Mouse (Mus musculus) cerebellum, adult 2 months (tissue): ENCODE measurements around the gene Nup133.

ENCODE experiments used
- CTCF ChIP-seq: fragments of 200-500 bp; IDR thresholded peaks from 2 replicates; pipeline ENCODE4 v1.5.1; 2011; ENCODE audit warnings: low read depth, mild to moderate bottlenecking, control low read depth, low read length, moderate library complexity, borderline replicate concordance; ENCODE audit not compliant: insufficient read depth
- POLR2A ChIP-seq: fragments of 200-500 bp; IDR thresholded peaks from 2 replicates; pipeline ENCODE4 v1.6.1; 2011; ENCODE audit warnings: low read length, control low read depth, borderline replicate concordance; ENCODE audit not compliant: insufficient read depth

GRCm38 (mm10) chr8:123895680-123896365, 53.2 kb downstream of the Nup133 start:
- TF ChIP-seq POLR2A (no peak), CTCF (no peak)
